ENCODE assay signal across 8 mouse cellular contexts in the genomic region with DNA sequence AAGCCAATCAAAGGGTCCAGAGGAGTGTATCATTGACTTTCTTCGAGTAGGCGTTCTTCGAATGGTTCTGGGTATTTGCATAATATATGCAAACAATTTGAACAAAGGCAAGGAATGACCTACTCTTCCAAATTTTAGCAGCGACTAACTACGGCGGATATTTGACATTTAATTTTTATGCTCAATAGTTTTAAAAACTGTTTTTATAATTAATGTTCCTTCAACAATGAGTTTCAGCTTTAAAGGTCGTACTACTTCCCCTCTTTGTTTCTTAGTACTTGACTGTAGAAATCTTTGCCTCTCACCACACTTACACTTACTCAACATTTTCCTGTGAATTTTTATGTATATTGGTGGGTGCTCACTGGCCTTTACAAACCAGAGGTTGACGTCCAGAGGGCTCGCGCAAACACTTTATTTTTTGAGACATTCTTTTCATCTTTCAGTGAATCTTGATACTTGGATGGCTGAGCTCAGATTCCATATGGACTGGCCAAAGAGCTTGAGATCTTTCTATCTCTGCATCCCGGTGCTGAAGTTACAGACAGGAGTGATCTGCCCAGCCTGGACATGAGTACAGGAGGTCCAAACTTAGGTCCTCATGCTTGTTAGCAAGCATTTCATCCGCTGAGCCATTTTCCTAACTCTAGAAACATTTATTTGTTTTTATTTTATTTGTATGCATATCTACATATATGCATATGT. TPM values are rescaled to one million over a fixed set of nuclear protein-coding genes. Genes with fewer than 3 reads are reported as not detected.
DNase-seq lines count a peak whose midpoint lies in the region; ATAC-seq and TF ChIP-seq lines count a peak whose summit lies in the region.

No protein-coding gene starts in this region.

- H3K4me2 ChIP-seq in liver, embryonic 14.5 days (ENCODE audit: low read depth) = peak overlapping the region; percentile 90

- H3K4me3 ChIP-seq in heart, embryonic 10.5 days = peak overlapping the region; percentile 98
- H3K4me3 ChIP-seq in C2C12 (ENCODE audit: insufficient read depth, poor library complexity, severe bottlenecking) = peak overlapping the region; percentile 35
- H3K4me3 ChIP-seq in embryonic fibroblast, embryonic 13.5 days (ENCODE audit: insufficient read depth, low read length) = peak overlapping the region; percentile 44
- peak overlapping the region; percentile 95 to 99 for H3K4me3 ChIP-seq in liver, embryonic 14.5 days (ENCODE audit: insufficient read depth in 1 of 2, low read depth in 2 of 2, low read length in 2 of 2)

- no peak for TF ChIP-seq EP300 in liver, embryonic 14.5 days (IDR thresholded peaks at IDR 0.05; ENCODE audit: low read depth)

- no peaks in the 10 kb centered on the region for H3K9me3 ChIP-seq in heart, embryonic 10.5 days
- H3K9me3 ChIP-seq in liver, embryonic 14.5 days (ENCODE audit: control insufficient read depth, low read length) = no peaks in the 10 kb centered on the region

- H3K27ac ChIP-seq in heart, embryonic 10.5 days = peak overlapping the region; percentile 100
- H3K27ac ChIP-seq in embryonic fibroblast, embryonic 13.5 days (ENCODE audit: insufficient read depth, low read length) = peak overlapping the region; percentile 96
- H3K27ac ChIP-seq in liver, embryonic 14.5 days = peak overlapping the region; percentile 88

- peak overlapping the region; percentile 45 for H3ac ChIP-seq in C2C12 (ENCODE audit: control insufficient read depth, insufficient read length, low read depth)

- TF ChIP-seq POLR2A in embryonic fibroblast, embryonic 13.5 days (IDR thresholded peaks at IDR 0.05; ENCODE audit: low read depth, low read length) = no peak

- H3K79me2 ChIP-seq in C2C12 (ENCODE audit: control insufficient read depth, insufficient read depth) = peaks cover 54% of the 10 kb centered on the region

- peaks cover 26% of the 10 kb centered on the region for H3K4me1 ChIP-seq in heart, embryonic 10.5 days
- H3K4me1 ChIP-seq in embryonic fibroblast, embryonic 13.5 days (ENCODE audit: control insufficient read depth, insufficient read depth, low read length) = no peaks in the 10 kb centered on the region
- H3K4me1 ChIP-seq in liver, embryonic 14.5 days (replicated peaks; ENCODE audit: control insufficient read depth in 2 of 2, insufficient read depth in 2 of 2, low read length in 1 of 2) = peaks cover 4 to 21% of the 10 kb centered on the region in 2 experiments

- WGBS in heart, embryonic 10.5 days = 29% methylated on average over 12 of the region's 12 CpGs
- 25% methylated on average over 12 of the region's 12 CpGs for WGBS in liver, embryonic 14.5 days (ENCODE audit: insufficient replicate concordance)

- no peak for TF ChIP-seq CTCF in C2C12 (IDR thresholded peaks at IDR 0.05; ENCODE audit: control insufficient read depth, insufficient read depth, insufficient read length)
- no peak for TF ChIP-seq CTCF in embryonic fibroblast, embryonic 13.5 days (IDR thresholded peaks at IDR 0.05; ENCODE audit: borderline replicate concordance, insufficient read depth, low read length)
- TF ChIP-seq CTCF in liver, embryonic 14.5 days (IDR thresholded peaks at IDR 0.05; ENCODE audit: low read depth) = no peak

- H3K27me3 ChIP-seq in heart, embryonic 10.5 days (ENCODE audit: insufficient read depth, poor library complexity, severe bottlenecking) = no peaks in the 10 kb centered on the region
- H3K27me3 ChIP-seq in C2C12 (ENCODE audit: control insufficient read depth, insufficient read depth, insufficient read length) = no peaks in the 10 kb centered on the region
- no peaks in the 10 kb centered on the region for H3K27me3 ChIP-seq in liver, embryonic 14.5 days (ENCODE audit: control insufficient read depth, insufficient read depth, low read length)

- H3K79me3 ChIP-seq in C2C12 (ENCODE audit: low read depth) = peaks cover 37% of the 10 kb centered on the region

- DNase-seq in heart, embryonic 10.5 days (ENCODE audit: low spot score) = no peak
- DNase-seq in heart, adult 9 months (ENCODE audit: low spot score in 2 of 2) = no peak
- no peak for DNase-seq in liver, embryonic 14.5 days (ENCODE audit: low read depth in 3 of 3, low spot score in 3 of 3)
- DNase-seq in left cerebral cortex, adult 8-10 months (ENCODE audit: low spot score in 2 of 2) = no peak
- no peak for DNase-seq in thymus, postnatal 14 days
- no peak for DNase-seq in cerebellum, adult 11 months

- 0 out of 2 replicates have a peak overlapping the region, but pooled peaks have one; percentile 15 for H3K9ac ChIP-seq in liver, embryonic 14.5 days (replicated peaks)

- peaks cover 22% of the 10 kb centered on the region for H3K36me3 ChIP-seq in heart, embryonic 10.5 days
- peaks cover 27% of the 10 kb centered on the region for H3K36me3 ChIP-seq in C2C12 (ENCODE audit: control insufficient read depth, insufficient read depth)
- peaks cover 17% of the 10 kb centered on the region for H3K36me3 ChIP-seq in liver, embryonic 14.5 days (replicated peaks; ENCODE audit: control insufficient read depth, insufficient read depth, low read depth)

- peak; percentile 80 for ATAC-seq in liver, embryonic 14.5 days (ENCODE audit: insufficient read depth)

TF ChIP-seq in C2C12, 6 proteins besides CTCF, POLR2A, EP300 and RAD21:
- no peak for TF ChIP-seq CEBPB (IDR thresholded peaks at IDR 0.05; ENCODE audit: low read depth)
- TF ChIP-seq MYOD1 (IDR thresholded peaks at IDR 0.05; ENCODE audit: control insufficient read depth, insufficient read length, low read depth) = no peak
- no peak for TF ChIP-seq MYOG (IDR thresholded peaks at IDR 0.05; ENCODE audit: control insufficient read depth, extremely low read depth, insufficient read length)
- TF ChIP-seq FOSL1 (IDR thresholded peaks at IDR 0.05; ENCODE audit: insufficient read depth, low read length, poor library complexity, severe bottlenecking) = no peak
- TF ChIP-seq USF1 (IDR thresholded peaks at IDR 0.05; ENCODE audit: low read depth) = no peak
- no peak for TF ChIP-seq MAX (IDR thresholded peaks at IDR 0.05)

RNA-seq across cellular contexts. Expression of a gene that starts 0.9 kb away (rescaled TPM):
- 137 and 161 TPM in 2 replicates for polyA plus RNA-seq in heart, embryonic 10.5 days (2016; fragmentation: Nextera tagmentation; extraction: Ambion mirVana)
- polyA plus RNA-seq in C2C12 (2012; fragmentation: generic; extraction: Trizol) = 183 TPM
- polyA plus RNA-seq in embryonic fibroblast, embryonic 13.5 days (2011; ENCODE audit: insufficient read length, low read depth, missing spikeins) = 174 and 183 TPM in 2 replicates
- 61.4 and 67.5 TPM in 2 replicates for polyA plus RNA-seq in liver, embryonic 14.5 days (2012; rRNA removed)
- polyA plus RNA-seq in liver, embryonic 14.5 days (2014; fragmentation: Nextera tagmentation; extraction: Ambion mirVana) = 33.4 and 46.0 TPM in 2 replicates
- 100 to 1,000 TPM; 272 to 295 (median 280) TPM for total RNA-seq in left cerebral cortex, adult 8-10 months (2022)

RNA-seq across cellular contexts. Expression of a gene that starts 10.3 kb away (rescaled TPM):
- 0.85 and 2.1 TPM in 2 replicates for polyA plus RNA-seq in heart, embryonic 10.5 days (2016; fragmentation: Nextera tagmentation; extraction: Ambion mirVana)
- polyA plus RNA-seq in C2C12 (2012; fragmentation: generic; extraction: Trizol) = not detected
- polyA plus RNA-seq in embryonic fibroblast, embryonic 13.5 days (2011; ENCODE audit: insufficient read length, low read depth, missing spikeins) = not detected in 2 replicates
- 3.1 and 8.1 TPM in 2 replicates for polyA plus RNA-seq in liver, embryonic 14.5 days (2012; rRNA removed)
- polyA plus RNA-seq in liver, embryonic 14.5 days (2014; fragmentation: Nextera tagmentation; extraction: Ambion mirVana) = 18.6 and 20.7 TPM in 2 replicates
- total RNA-seq in left cerebral cortex, adult 8-10 months (2022) = 10 to 100 TPM; 11.2 to 30.3 (median 17.4) TPM

RNA-seq across cellular contexts. Expression of a gene that starts 22.6 kb away (rescaled TPM):
- polyA plus RNA-seq in heart, embryonic 10.5 days (2016; fragmentation: Nextera tagmentation; extraction: Ambion mirVana) = 1.5 and 2.2 TPM in 2 replicates
- polyA plus RNA-seq in C2C12 (2012; fragmentation: generic; extraction: Trizol) = 0.92 TPM
- 2.5 and 3.5 TPM in 2 replicates for polyA plus RNA-seq in embryonic fibroblast, embryonic 13.5 days (2011; ENCODE audit: insufficient read length, low read depth, missing spikeins)
- polyA plus RNA-seq in liver, embryonic 14.5 days (2012; rRNA removed) = 25.6 and 37.4 TPM in 2 replicates
- 32.8 and 37.7 TPM in 2 replicates for polyA plus RNA-seq in liver, embryonic 14.5 days (2014; fragmentation: Nextera tagmentation; extraction: Ambion mirVana)
- 10 to 100 TPM in 1 of 4 experiments, 1 to 10 TPM in 3; 6.5 to 10.1 (median 7.9) TPM for total RNA-seq in left cerebral cortex, adult 8-10 months (2022)

RNA-seq across cellular contexts. Expression of a gene that starts 28.6 kb away (rescaled TPM):
- 0.15 TPM in 1 of 2 replicates, not detected in the other for polyA plus RNA-seq in heart, embryonic 10.5 days (2016; fragmentation: Nextera tagmentation; extraction: Ambion mirVana)
- not detected for polyA plus RNA-seq in C2C12 (2012; fragmentation: generic; extraction: Trizol)
- not detected in 2 replicates for polyA plus RNA-seq in embryonic fibroblast, embryonic 13.5 days (2011; ENCODE audit: insufficient read length, low read depth, missing spikeins)
- 0.47 and 0.70 TPM in 2 replicates for polyA plus RNA-seq in liver, embryonic 14.5 days (2012; rRNA removed)
- 0.28 and 0.64 TPM in 2 replicates for polyA plus RNA-seq in liver, embryonic 14.5 days (2014; fragmentation: Nextera tagmentation; extraction: Ambion mirVana)
- 1 to 10 TPM in 3 of 4 experiments, not detected in 1; 1.0 to 1.6 (median 1.2) TPM for total RNA-seq in left cerebral cortex, adult 8-10 months (2022)

RNA-seq across cellular contexts. Expression of a gene that starts 30.6 kb away (rescaled TPM):
- 51.4 and 65.5 TPM in 2 replicates for polyA plus RNA-seq in heart, embryonic 10.5 days (2016; fragmentation: Nextera tagmentation; extraction: Ambion mirVana)
- 202 TPM for polyA plus RNA-seq in C2C12 (2012; fragmentation: generic; extraction: Trizol)
- 193 and 196 TPM in 2 replicates for polyA plus RNA-seq in embryonic fibroblast, embryonic 13.5 days (2011; ENCODE audit: insufficient read length, low read depth, missing spikeins)
- 45.7 and 48.1 TPM in 2 replicates for polyA plus RNA-seq in liver, embryonic 14.5 days (2012; rRNA removed)
- polyA plus RNA-seq in liver, embryonic 14.5 days (2014; fragmentation: Nextera tagmentation; extraction: Ambion mirVana) = 22.9 and 30.5 TPM in 2 replicates
- 100 to 1,000 TPM; 263 to 306 (median 290) TPM for total RNA-seq in left cerebral cortex, adult 8-10 months (2022)

Comparison
In these comparisons a context has a peak if more than half of its experiments do, and no peak if none do; other contexts are left out.
1. H3K4me3 ChIP-seq: peak in every context shown above with its lines; median percentile 98 in heart, embryonic 10.5 days; 97 in liver, embryonic 14.5 days; 44 in embryonic fibroblast, embryonic 13.5 days; 35 in C2C12.